Mouse (Mus musculus) layer of hippocampus, adult 11-12 months (tissue): ENCODE results near the gene Baiap2.

Experiments used
- DNase-seq: peaks from one replicate; pipeline ENCODE4 v3.0.0; 2022; ENCODE audit warnings: low spot score

The Baiap2 gene

DNA sequence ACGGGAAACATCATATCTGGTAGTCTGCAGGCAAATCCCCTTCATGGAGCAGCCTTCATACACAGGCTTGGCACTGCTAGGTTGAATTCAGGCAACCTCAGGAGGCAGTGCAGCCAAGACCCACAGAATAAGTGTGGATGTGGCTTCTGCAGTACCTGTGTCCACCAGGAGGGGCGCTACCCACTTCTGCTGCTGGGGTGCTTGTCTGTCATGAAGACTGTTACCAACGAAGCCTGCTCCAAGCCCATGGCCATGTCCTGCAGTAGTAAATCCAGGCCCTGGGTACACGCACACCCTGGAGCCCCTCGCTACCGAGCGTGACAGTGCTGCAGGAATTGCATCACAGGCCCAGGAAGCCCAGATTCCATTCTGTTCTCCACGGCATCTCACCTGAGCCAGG is 22.7 kb upstream of the Baiap2 start:
- peak; percentile 80 for DNase-seq

DNA sequence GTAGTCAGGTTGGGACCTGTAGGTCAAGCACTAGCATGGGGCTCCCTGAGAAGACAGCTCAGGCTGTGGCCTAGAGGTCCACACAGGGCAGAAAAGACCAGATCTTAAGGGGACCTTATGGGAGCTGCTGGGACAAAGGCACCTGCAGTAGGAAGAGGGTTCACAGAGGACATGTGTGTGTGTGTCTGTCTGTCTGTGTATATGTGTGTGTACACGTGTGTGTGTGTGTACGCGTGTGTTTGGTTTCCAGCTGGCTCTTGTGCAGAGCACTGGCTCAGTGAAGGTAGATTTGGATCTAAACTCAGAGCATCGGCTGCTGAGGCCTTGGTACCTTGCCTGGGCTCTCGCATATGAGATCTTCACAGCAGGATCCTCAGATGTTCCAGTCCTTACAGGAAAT is 21.9 kb upstream of the Baiap2 start:
- DNase-seq = no peak

DNA sequence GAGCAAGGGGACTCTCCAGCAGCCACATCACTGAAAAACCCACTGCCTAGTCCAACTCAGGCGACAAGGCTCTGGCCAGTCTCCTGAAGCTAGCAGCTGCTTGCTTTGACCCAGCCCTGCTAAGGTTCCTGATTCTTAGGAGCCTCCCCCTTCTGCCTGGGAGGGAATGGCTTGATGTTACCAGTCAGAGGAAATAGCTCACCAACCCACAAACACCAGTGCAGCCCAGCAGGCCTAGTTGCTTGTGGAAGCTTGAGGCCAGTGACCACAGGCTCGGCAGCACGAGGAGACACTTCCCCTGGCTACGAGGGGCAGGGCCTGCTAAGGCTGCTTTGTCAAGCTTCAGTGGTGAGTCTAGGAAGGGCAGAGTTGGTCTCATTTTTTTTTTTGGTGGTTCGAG is 17.4 kb upstream of the Baiap2 start:
- DNase-seq = peak; percentile 67

DNA sequence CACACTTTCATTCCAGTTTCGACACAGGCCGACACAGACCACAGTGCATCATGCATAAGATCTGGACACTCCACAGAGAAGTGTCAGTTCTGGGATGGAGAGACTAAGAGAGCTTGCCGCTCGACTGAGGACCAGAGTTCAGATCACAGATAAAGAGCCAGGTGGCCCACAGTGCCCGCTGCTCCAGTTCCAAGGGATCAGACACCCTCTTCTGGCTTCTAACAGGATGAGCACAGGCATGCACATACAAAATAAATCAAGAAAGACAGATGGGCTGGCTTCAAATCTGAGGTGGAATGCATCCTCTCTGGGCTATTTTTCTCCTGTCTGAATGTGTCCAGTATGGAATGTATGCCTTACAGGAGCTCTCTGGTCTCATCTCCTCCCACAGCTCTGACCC is 15.8 kb upstream of the Baiap2 start:
- DNase-seq = no peak

DNA sequence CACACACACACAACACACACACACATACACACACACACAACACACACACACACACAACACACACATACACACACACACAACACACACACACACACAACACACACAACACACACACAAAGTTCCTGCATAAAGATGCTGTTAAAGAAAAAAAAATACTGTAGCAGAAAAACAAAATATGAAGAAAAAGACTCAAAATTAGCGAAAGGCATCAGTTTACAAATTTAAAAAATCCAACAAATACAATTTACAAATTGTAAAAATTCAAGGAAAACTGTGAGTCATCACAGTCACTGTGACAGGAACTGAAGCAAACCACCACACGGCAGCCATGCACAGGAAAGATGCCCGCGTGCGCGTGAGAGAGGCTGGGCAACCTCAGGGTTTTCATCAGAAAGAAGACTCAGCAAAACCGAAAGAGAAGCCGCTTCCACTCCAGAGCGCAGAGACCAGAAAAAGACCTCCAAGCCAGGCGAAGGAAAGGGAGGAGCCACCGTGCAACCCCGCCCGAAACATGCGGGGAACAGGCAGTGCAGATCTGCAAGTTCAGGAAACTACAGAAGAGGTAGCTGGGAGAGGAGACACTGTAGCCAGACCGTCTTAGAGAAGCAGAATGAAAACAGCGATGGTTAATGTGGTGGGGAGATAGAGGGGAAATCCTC is 14.4 kb upstream of the Baiap2 start:
- DNase-seq = peak; percentile 74

DNA sequence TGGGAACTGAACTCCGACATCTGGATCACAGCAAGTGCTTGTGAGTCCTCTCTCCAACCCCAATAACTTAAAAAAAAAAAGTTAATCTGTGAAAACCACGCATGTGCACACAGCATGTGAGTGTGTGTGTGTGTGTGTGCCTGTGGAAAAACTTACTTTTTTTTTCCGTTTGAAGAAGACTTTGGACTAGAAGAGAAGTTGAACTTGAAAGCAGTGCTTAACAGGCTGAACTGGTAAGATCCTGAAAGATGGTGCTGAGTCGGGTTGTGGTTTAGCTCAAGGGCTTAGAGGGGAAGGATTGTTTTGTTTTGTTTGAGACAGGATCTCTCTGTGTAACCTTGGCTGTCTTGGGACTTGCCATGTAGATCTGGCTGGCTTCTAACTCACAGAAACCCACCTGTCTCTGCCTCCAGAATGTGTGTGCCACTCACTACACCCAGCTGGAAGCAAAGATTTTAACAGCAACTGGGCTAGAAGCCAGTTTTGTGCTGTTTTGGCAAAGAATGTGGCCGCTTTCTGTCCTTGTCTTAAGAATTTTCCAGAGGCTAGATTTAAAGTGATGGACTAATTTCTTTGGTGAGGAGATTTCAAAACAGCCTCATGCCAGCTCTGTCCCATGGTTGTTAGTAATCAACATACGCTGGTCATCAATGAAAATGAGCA is 12.8 kb upstream of the Baiap2 start:
- no peak for DNase-seq

DNA sequence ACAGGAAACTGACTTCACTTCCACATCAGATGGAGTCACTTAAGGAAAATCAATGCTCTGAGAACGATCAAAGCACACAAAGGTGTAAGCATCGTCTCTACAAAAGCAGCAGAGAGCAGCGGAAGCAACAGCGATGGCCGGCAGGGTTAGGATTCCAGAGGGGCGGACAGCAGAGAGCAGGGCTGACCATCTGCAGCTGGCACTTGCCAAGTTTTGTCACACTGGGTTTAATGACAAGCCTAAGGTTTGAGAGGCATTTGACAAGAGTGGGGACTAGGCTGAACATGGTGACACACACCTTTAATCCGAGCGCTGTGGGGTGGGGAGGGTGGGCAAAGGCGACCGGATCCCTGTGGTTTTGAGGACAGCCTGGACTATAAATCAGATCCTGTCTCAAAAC is 10.8 kb upstream of the Baiap2 start:
- DNase-seq = no peak

DNA sequence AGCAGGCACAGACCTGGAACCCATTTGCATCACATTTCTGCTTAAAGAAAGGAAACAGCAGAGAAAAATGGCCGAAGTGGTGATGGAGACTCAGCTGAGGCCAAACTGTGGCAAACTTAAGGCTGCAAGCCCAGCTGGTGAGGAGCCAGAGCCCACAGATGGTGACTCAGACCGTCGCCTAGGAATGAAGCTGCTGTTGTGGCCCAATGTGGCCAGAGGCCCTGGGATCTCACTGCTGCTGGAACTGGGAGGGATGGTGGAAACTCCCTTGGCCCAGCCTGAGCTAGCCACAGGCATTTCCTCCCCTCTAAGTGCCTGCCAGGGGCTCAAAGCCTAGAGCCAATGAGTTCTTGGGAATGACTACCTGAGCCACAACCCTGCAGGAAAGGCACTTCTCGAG is 9.4 kb upstream of the Baiap2 start:
- no peak for DNase-seq

DNA sequence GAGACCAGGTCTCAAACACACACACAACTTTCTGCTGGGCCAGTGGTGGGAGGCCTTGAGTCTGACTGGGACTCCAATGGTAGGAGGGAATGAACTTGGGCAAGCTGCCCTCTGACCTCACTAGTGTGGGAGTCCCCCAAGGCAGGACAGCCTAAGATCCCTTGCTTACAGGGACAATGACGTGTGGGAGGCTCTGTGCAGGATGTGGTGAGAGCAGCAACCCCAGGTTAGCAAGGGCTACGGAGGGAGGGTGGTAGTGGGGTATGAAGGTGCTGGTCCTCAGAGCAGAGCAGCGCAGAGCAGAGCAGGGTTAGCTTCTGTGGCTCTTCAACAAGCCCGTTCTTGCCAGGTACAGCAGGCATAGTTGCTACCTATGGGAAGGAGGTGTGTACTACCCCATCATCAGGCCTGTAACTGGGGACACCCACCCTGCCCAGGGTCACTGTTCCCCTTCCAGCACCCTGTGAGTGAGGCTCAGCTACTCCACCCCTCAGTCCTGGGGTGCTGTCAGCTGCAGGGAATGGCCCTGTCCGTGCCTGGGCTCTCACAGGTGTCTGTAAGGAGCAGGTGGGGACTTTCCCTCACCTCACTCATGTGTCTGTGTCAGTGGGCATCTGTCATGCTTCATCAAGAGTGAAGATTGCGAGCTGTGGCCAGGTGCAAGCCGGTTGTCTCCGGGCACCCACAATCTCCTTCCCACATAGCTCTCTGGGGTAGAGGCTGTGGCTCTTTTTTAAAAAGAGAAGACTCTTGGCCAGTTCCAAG is 8.6 kb upstream of the Baiap2 start:
- no peak for DNase-seq

DNA sequence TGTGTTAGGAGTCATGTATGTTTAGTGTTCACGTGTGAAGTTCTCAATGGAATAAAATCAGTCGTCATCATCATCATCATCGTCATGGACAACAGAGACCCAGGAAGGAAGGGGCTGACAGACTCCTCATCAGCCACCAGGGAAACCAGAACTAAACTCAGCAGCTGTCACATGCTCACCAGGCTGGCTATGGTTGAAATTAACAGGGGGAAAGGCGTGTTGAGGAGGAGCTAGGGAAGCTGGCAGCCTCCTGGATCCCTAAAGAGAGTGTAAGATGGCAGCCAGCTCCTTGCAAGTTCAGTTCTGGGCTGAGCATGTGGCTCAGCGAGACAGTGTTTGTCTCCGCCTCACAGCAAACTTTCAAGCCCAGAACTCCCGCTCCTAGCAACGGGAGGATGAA is 7.8 kb upstream of the Baiap2 start:
- DNase-seq = no peak

DNA sequence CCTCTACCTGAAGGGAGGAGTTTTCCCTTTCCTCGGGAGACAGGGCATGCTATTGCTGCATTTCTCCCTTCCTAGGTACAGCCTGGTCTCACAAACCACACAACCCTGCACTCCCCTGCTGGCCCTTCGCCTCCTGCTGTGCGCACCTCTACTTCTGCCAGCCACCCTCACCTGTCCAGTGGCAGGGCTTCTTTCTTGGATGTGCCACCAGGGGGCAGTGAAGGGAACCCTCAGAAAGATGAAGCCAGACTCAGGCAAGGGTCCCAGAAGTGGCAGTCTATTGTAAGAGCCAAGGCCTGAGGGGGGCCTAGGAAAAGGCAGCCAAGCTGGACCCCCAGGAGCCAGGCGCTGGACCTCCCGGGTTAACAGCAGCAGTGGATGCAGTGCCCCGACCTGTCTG is 7.1 kb upstream of the Baiap2 start:
- peak; percentile 75 for DNase-seq

DNA sequence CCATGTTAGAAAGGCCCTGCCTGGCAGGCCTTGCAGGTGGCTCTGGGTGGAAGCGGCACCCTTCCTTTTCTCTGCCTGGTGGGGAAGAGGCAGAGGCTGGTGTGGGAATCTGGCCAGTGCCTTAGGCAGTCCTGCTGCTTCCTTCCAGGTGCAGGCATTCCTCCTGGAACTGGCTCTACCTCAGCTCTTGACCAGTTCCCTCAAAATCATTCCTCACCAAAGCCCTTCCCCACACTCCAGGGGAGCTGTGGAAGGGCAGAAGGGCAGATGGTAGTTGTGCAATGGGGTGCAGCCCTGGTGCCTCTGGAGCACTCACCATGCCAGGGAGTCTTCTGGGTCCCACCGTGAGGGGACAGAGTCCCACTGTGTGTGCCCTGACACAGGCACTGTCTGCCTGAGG is 6.1 kb upstream of the Baiap2 start:
- DNase-seq = no peak

DNA sequence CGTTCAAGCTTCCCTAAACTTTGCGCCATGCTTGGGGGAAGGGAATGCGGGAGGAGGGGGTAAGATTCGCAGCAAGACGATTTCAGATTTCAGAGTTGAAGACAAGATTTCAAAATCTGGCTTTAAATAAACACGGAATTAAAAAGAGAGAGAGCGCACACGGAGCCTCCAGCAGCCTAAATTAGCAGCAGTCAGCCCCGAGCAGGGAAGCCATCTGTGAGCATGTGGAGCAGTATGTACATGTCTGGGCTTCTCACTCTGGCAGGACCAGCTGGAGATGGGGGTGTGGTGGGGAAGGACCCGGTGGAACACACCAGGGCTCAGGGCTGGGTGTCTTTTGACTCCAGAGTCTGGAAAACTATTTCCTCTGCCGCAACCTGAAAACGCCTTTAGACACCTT is 5.3 kb upstream of the Baiap2 start:
- DNase-seq = peak; percentile 83

DNA sequence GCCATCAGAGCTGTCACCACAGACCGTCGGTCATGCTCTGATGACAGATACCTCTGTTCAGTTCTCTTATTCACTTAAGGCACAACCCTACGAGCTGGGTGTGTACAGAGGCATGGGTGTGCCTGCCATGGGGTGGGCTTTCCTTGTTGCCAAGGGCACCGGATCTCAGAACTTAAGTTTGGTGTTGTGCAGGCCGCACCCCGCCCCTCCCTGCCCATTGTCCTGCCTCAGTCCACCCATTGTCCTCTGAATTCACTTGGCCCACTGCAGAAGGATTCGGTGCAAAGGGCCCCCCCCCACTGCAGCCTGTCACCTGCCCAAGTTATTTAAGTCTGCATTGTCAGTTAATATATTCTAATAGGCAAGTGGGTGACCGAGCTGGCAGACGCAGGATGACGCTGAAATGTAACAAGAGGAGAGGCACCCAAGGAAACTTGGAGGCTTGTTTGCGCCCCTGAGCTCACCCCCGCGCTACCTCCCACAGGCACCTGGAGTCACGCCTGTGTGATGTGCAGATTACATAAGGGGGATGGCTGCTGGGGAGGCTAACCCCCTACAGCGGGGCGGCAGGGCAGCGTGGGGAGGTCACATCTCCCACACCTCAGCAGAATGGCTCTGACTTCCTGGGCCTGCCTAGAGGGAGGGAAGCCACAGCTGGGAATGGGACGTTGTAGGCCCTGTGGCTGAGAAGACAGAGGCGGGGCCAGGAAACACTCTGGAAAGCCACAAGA is 4.6 kb upstream of the Baiap2 start:
- DNase-seq = no peak

DNA sequence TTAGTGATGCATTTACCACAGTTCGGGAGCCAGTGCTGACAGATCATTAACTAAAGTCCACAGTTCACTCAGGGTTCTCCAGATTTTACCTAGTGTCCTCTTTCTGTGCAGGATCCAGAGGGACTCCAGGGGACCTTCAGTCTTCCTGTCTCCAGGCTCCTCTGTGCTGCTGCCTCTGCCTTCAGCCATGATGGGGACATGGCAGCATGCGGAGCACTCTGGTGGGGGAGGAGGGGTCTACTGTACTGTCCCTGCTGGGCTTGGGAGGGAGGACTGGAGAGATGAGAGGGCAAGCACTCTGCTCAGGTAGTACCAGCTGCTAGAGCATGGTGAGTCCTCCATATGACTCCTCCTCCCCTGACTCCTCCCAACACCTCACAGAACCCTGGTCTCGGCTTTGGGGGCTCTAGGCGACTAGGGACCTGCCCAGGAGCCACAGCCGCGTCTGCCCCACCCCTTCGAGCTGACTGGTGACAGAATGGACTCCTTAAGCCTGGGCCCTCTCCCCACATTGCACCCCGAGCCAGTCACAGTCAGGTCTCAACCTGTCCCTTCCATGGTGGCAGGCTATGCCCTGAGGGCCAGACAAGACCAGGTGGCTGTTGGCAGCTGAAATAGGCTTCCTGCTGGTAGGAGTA is 3.4 kb upstream of the Baiap2 start:
- DNase-seq = no peak

DNA sequence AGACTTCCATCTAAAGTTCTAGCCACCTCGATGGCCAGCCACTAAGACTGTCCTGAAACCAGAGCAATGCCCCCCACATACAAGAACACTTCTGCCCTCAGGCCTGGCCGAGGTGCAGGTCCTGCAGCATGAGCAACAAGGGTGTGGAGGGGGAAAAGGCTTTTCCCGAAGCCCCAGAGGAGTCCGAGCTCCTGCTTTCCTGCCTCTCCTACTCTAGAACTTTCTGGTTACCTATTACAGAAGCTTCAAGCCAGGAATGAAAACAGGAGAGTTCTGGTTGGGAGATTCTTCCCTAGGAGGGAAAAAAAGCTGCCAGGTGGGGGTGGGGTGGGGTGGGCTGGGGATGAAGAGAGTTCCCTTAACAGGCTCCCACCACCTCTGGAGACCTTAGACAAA is 2.9 kb upstream of the Baiap2 start:
- DNase-seq = no peak

DNA sequence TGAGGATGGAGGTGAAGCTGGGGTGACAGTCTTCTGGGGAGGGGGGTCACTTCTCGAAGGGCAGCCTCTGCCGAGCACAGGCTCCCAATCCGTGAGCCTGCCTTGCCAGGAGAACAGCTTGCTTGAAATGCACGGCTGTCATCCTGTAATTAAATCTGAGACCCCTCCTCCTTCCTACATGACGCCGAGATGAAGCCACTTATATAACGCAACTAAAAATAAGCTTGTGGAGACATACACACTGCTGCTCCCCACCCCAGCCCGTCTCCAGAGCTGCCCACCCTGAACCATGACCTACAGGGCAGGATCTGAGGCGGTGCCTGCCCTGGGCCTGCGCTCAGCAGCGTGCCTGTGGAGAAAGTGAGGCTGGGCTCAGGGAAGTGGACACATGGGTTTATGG is 2.4 kb upstream of the Baiap2 start:
- DNase-seq = peak; percentile 55

DNA sequence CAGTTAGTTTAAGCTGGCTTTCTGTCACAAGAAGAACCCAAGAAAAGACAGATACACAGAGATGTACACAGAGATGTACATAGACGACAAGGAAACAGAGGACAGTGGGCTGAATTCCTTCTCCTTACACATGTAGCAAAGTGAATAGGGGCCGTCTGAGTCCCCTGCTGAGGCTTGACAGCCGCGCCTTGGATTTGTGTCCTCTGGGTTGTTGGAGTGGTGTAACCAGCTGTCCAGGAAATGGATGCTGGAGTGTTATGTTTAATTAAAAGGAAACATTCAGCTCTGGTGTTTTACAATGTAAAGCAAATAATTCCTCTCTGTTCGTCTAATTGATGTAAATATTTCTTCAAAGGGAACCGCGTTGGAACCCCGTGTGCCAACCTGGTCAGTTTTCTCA is 769 bp upstream of the Baiap2 start:
- DNase-seq = no peak

DNA sequence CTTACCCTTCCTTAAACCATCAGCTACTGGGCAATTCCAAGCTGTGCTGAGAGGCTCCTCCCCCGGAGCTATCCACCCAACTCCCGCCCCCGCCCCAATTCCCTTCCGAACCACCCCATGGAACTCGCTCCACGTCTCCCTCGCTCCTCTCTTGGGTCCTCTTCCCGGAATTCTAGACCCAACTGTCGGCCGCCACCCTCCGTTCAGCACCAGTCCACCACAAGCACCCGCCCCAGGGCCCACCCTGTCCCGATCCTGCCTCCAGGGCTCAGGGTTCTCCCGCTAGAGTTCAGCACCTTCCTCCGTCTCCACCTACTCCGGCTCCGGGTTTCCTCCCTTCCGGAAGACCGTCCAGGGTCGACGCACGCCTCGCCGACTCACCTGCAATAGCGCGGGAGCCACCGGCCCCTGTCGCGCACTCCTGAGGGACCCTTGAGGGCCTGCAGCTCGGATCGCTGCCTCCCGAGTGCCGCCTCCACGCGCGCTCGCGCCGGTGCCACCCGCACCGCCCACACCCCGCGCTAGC is 299 bp upstream of the Baiap2 start:
- DNase-seq = no peak

DNA sequence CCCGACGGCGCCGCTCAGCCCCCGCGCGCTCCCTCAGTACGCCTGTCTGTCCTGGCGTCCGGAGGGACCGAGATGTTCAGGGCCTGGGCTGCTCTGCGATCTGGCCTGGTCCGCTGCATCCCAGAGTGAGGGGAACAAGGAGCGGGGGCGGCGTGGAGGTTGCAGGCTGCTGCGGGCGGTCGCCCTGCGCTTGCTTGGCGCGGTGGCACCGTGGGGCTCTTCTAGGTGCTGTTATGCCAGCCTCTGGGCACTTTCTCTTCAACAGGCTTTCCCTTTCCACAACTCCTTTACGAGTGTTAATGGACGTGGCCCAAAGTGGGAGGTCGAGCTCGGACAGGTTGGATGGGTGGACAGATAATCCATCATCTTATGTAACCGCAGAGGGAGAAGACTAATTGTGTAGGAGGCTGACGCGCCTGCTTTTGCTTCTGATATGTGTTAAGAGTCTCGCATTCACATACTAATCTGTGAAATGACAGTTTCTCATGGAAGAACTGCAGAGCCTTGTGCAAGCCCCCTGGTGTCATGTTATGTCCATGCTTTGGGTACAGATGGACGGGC is 945 bp downstream of the Baiap2 start:
- DNase-seq = peak; percentile 44

DNA sequence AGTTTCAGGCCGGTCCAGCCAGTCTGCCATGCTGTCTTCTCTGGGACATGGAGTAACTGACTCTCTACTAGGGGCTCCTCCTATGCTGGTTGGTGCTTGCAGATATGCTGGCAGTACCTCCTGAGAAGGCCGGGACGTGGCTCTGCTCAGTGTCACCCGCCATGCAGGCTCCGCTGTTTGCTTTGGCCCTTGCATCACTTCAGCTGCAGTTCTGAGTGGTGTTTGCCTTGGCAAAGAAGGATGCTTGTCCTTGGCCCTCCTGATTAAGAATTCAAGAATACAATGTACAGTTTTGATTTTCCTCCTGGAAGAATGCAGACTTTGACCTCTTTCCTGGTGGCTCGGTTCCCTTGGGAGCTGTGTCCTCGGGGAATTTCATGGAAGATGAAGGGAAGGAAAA is 2.8 kb downstream of the Baiap2 start:
- no peak for DNase-seq

DNA sequence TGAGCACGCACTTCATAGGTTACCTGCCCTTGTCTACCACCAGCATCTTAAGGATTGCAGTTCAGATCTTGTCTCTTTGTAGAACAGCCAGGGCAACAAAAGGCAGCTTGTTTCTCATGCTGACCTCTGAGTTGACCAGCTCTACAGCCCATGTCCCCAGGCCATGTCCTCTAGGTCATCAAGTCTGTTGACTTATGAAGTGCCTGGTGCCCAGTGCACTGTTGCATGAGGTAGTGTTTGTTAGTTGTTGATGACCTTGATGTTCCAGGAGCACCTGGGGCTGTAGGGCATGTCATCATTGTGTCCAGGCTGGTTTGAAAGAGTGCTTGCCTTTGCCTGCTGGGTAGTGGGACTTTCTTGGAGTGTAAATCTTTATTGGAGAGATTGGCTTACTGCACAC is 4.9 kb downstream of the Baiap2 start:
- DNase-seq = no peak
